Mouse (Mus musculus): ENCODE data around the gene Vmn1r65. TPM values are rescaled to one million over a fixed set of nuclear protein-coding genes. Genes with fewer than 3 reads are reported as not detected.
"Not testable (repeated sequence)": the region's sequence is repeated elsewhere in the genome, so short reads cannot be mapped to it uniquely, and the experiment has no call there.

Gene Vmn1r65
- not detected in 2 replicates for polyA plus RNA-seq (2016; fragmentation: Nextera tagmentation; extraction: Ambion mirVana)

DNA sequence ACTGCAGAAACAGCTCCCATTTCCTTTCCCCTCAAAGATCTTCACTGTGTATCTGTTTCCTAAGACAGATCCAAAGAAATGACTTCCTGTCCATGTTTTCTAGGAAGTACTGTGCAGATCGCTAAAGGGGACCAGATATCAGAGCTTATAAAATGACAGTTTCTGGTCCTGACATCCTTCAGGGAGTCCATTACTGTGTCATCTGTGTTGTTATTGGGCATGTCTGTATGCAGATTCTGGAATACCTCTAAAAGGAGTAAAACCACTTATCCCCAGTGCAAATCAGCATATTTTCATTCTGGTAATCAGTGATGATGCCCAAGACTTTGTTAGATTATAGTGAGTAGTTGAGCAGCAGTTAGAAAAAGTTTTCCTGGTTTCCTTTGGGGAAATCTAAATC, at the start of gene Vmn1r65:
Gene Vmn1r65, minus strand, starts transcription at position 101 of the 400 bp plus-strand sequence.
- no peak within 1 kb of the TSS for H3K4me3 ChIP-seq
- H3K9ac ChIP-seq, result no peak within 1 kb of the TSS
- H3K4me2 ChIP-seq (replicated peaks), result no peak within 1 kb of the TSS
- no peaks in the 10 kb centered on the region for H3K36me3 ChIP-seq
- ATAC-seq (ENCODE audit: low FRiP score), result no peak
- H3K4me1 ChIP-seq, result no peaks in the 10 kb centered on the region
- peaks cover 29% of the 10 kb centered on the region for H3K9me3 ChIP-seq (replicated peaks)
- H3K27me3 ChIP-seq, result no peaks in the 10 kb centered on the region
- H3K27ac ChIP-seq, result no peak within 1 kb of the TSS
- 91% methylated on average over 1 of the region's 1 CpGs for WGBS

- H3K4me1 ChIP-seq, result no peaks in the 10 kb centered on the region
- no peak within 1 kb of the TSS for H3K27ac ChIP-seq
- no peak within 1 kb of the TSS for H3K4me2 ChIP-seq (replicated peaks)
- H3K9me3 ChIP-seq (replicated peaks), result peaks cover 43% of the 10 kb centered on the region
- no peak within 1 kb of the TSS for H3K4me3 ChIP-seq
- H3K36me3 ChIP-seq, result no peaks in the 10 kb centered on the region
- H3K27me3 ChIP-seq, result no peaks in the 10 kb centered on the region
- no peak for ATAC-seq (ENCODE audit: low FRiP score)
- H3K9ac ChIP-seq, result no peak within 1 kb of the TSS
- WGBS, result 85% methylated on average over 11 of the region's 11 CpGs
Observed at GRCm38 (mm10) chr7:6044861-6045260, 34.1 kb upstream of the Vmn1r65 start, which contains the start of gene Nlrp4c. Nlrp4c (plus strand) TSS chr7:6045161.

DNA sequence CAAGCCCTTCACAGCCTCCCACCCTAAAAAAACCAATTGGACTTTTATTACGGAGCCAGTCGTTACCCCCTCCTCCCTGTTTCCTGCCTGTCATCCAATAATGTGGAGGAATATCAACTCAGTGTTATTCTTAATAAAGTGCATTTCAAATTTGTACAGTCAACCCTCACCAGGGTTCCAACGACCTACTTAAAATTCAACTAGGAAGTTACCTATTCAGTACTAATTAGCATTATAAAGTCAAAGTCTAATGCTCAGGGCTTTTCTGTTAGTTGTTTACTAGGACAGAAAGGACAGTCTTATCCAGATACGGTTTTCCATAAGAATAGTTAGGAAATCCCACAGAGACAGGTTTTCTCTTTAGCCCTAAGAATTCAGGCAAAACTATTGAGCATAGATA, 28.4 kb downstream of the Vmn1r65 start:
- H3K27ac ChIP-seq; H3K4me2 ChIP-seq (replicated peaks); H3K27me3 ChIP-seq; H3K36me3 ChIP-seq; H3K4me1 ChIP-seq; H3K4me3 ChIP-seq; H3K9ac ChIP-seq; ATAC-seq (ENCODE audit: low FRiP score): not testable (repeated sequence)
- peaks cover 36% of the 10 kb centered on the region for H3K9me3 ChIP-seq (replicated peaks)
- WGBS, result 88% methylated on average over 4 of the region's 4 CpGs

DNA sequence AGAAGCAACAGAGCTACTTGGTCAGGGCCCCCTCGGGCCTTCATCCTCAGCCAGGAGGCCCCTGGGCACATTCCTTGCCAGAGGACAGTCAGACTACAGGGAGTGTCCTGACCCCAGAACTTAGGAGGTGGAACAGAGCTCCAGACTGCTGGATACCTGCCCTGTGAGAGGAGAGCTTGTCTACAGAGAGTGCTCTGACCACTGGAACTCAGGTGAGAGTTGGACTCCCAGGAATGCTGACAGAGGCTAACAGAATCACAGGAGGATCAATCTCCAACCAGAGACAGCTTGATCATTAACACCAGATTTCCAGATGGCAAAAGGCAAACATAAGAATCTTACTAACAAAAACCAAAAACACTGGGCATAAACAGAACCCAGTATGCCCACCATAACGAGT, 38.3 kb downstream of the Vmn1r65 start:
- not testable (repeated sequence) for ATAC-seq (ENCODE audit: low FRiP score); H3K27me3 ChIP-seq; H3K9ac ChIP-seq; H3K4me2 ChIP-seq (replicated peaks); H3K36me3 ChIP-seq; H3K4me3 ChIP-seq; H3K27ac ChIP-seq; H3K4me1 ChIP-seq
- peaks cover 20% of the 10 kb centered on the region for H3K9me3 ChIP-seq (replicated peaks)
- WGBS, result 73% methylated on average over 2 of the region's 2 CpGs

Other genes starting within 250 kb of the Vmn1r65 start
- not detected in 2 replicates for gene Vmn1r63, start 205.6 kb downstream of the Vmn1r65 start, polyA plus RNA-seq (2016; fragmentation: Nextera tagmentation; extraction: Ambion mirVana)
- not detected in 2 replicates for gene Vmn1r64, start 126.5 kb downstream of the Vmn1r65 start, polyA plus RNA-seq (2016; fragmentation: Nextera tagmentation; extraction: Ambion mirVana)
- not detected in 2 replicates for gene Nlrp4c, start 34.2 kb upstream of the Vmn1r65 start, polyA plus RNA-seq (2016; fragmentation: Nextera tagmentation; extraction: Ambion mirVana)
- 32.5 and 34.8 TPM in 2 replicates for gene Zfp787, start 145.0 kb upstream of the Vmn1r65 start, polyA plus RNA-seq (2016; fragmentation: Nextera tagmentation; extraction: Ambion mirVana)
- 79.0 and 83.6 TPM in 2 replicates for gene Zfp444, start 161.2 kb upstream of the Vmn1r65 start, polyA plus RNA-seq (2016; fragmentation: Nextera tagmentation; extraction: Ambion mirVana)
- gene Galp, start 186.1 kb upstream of the Vmn1r65 start, polyA plus RNA-seq (2016; fragmentation: Nextera tagmentation; extraction: Ambion mirVana), result not detected in 2 replicates
- gene Zscan5b, start 211.3 kb upstream of the Vmn1r65 start, polyA plus RNA-seq (2016; fragmentation: Nextera tagmentation; extraction: Ambion mirVana), result not detected in 2 replicates
- not detected in 2 replicates for gene Epp13, start 241.7 kb upstream of the Vmn1r65 start, polyA plus RNA-seq (2016; fragmentation: Nextera tagmentation; extraction: Ambion mirVana)

Measured in hindbrain, embryonic 12.5 days (tissue).